Mouse (Mus musculus) midbrain, embryonic 11.5 days (tissue): ENCODE results near the gene Chst2. TPM values are rescaled to one million over a fixed set of nuclear protein-coding genes. Genes with fewer than 3 reads are reported as not detected.

Experiments used
- ATAC-seq: fragments of 200-750 bp; cut with Nextera tagmentation; 2 replicates; pipeline ENCODE4 v1.8.0; 2017; ENCODE audit warnings: moderate TSS enrichment, moderate library complexity; ENCODE audit not compliant: low FRiP score
- DNase-seq: peaks from one replicate; pipeline ENCODE4 v3.0.0; 2015; ENCODE audit warnings: low spot score; ENCODE audit errors: missing footprints
- H3K27ac ChIP-seq: fragments of 300-500 bp; sonication (generic); 2 replicates; pipeline ENCODE4 v1.5.1; 2014; ENCODE audit warnings: low read depth, low read length
- H3K27me3 ChIP-seq: fragments of 300-500 bp; sonication (generic); 2 replicates; pipeline ENCODE4 v1.6.1; 2014; ENCODE audit warnings: mild to moderate bottlenecking, low read length, moderate library complexity, mixed read lengths; ENCODE audit not compliant: control insufficient read depth, insufficient read depth
- H3K36me3 ChIP-seq: fragments of 300-500 bp; sonication (generic); 2 replicates; pipeline ENCODE4 v1.6.1; 2014; ENCODE audit warnings: mild to moderate bottlenecking, low read length, moderate library complexity, mixed read lengths; ENCODE audit not compliant: control insufficient read depth, insufficient read depth
- H3K4me1 ChIP-seq: fragments of 300-500 bp; sonication (generic); 2 replicates; pipeline ENCODE4 v1.6.1; 2014; ENCODE audit warnings: low read length; ENCODE audit not compliant: control insufficient read depth, insufficient read depth
- H3K4me2 ChIP-seq: fragments of 300-500 bp; sonication (generic); 2 replicates; pipeline ENCODE4 v1.6.1; 2014; ENCODE audit warnings: mild to moderate bottlenecking, moderate library complexity
- H3K4me3 ChIP-seq: fragments of 300-500 bp; sonication (generic); 2 replicates; pipeline ENCODE4 v1.5.1; 2014; ENCODE audit warnings: low read depth, low read length
- H3K9ac ChIP-seq: fragments of 300-500 bp; sonication (generic); 2 replicates; pipeline ENCODE4 v1.6.1; 2014; ENCODE audit warnings: low read length
- H3K9me3 ChIP-seq: fragments of 300-500 bp; sonication (generic); 2 replicates; pipeline ENCODE4 v1.6.1; 2016; ENCODE audit warnings: low read length; ENCODE audit not compliant: control insufficient read depth
- WGBS: fragments of 180-500 bp; shearing (Covaris S2); extraction: QIAGEN DNeasy Blood & Tissue Kit; methylation state at CpG from one replicate; pipeline ENCODE4 v1.1.7; 2014; 5-methylcytosine and 5-hydroxymethylcytosine counted together
- polyA plus RNA-seq: library from polyadenylated mRNA; unstranded; fragments of >200 nt; fragmentation: Nextera tagmentation; extraction: Ambion mirVana; gene quantifications from 2 replicates; pipeline ENCODE4 v1.2.1, GENCODE M21; 2014

Chst2 gene
- polyA plus RNA-seq, 1 experiment from 2014 or later = 8.4 TPM

GRCm38 (mm10) chr9:95387881-95388380 is 18.6 kb downstream of the Chst2 start:
- Histone ChIP-seq H3K4me2 (no peak overlapping the region), H3K27me3 (no peaks in the 10 kb centered on the region), H3K4me1 (no peaks in the 10 kb centered on the region), H3K9ac (no peak overlapping the region), H3K9me3 (no peaks in the 10 kb centered on the region), H3K4me3 (no peak overlapping the region), H3K27ac (no peak overlapping the region), H3K36me3 (no peaks in the 10 kb centered on the region)
- 89% methylated on average over 8 of the region's 8 CpGs for WGBS
- ATAC-seq (no peak), DNase-seq (peak; percentile 41)

GRCm38 (mm10) chr9:95375966-95376365 is 30.6 kb downstream of the Chst2 start:
- H3K9ac ChIP-seq = no peak overlapping the region
- no peaks in the 10 kb centered on the region for H3K4me1 ChIP-seq
- H3K9me3 ChIP-seq = no peaks in the 10 kb centered on the region
- no peak overlapping the region for H3K4me3 ChIP-seq
- no peak overlapping the region for H3K27ac ChIP-seq
- no peaks in the 10 kb centered on the region for H3K36me3 ChIP-seq
- WGBS = 76% methylated on average over 1 of the region's 1 CpGs
- peak; percentile 12 for DNase-seq
- H3K4me2 ChIP-seq = no peak overlapping the region
- H3K27me3 ChIP-seq = no peaks in the 10 kb centered on the region
- ATAC-seq = no peak

GRCm38 (mm10) chr9:95375336-95375735 is 31.2 kb downstream of the Chst2 start:
- H3K27me3 ChIP-seq = no peaks in the 10 kb centered on the region
- no peak overlapping the region for H3K9ac ChIP-seq
- WGBS = 89% methylated on average over 8 of the region's 8 CpGs

GRCm38 (mm10) chr9:95373741-95374140 is 32.8 kb downstream of the Chst2 start:
- H3K9me3 ChIP-seq = no peaks in the 10 kb centered on the region
- H3K4me3 ChIP-seq = no peak overlapping the region
- WGBS = 90% methylated on average over 1 of the region's 1 CpGs
- H3K27ac ChIP-seq = no peak overlapping the region
- H3K4me1 ChIP-seq = no peaks in the 10 kb centered on the region
- no peak overlapping the region for H3K9ac ChIP-seq
- DNase-seq (peak; percentile 67), ATAC-seq (no peak)
- H3K27me3 ChIP-seq = no peaks in the 10 kb centered on the region
- H3K4me2 ChIP-seq = no peak overlapping the region
- H3K36me3 ChIP-seq = no peaks in the 10 kb centered on the region

More at GRCm38 (mm10) chr9:95375336-95375735, 31.2 kb downstream of the Chst2 start:
- Histone ChIP-seq H3K4me2 (no peak overlapping the region), H3K4me1 (no peaks in the 10 kb centered on the region), H3K9me3 (no peaks in the 10 kb centered on the region), H3K36me3 (no peaks in the 10 kb centered on the region), H3K4me3 (no peak overlapping the region), H3K27ac (no peak overlapping the region)
- DNase-seq = peak; percentile 44
- no peak for ATAC-seq

- no peak overlapping the region for H3K4me2 ChIP-seq
- DNase-seq (peak; percentile 51), ATAC-seq (no peak)
- H3K9ac ChIP-seq = no peak overlapping the region
- H3K4me1 ChIP-seq = no peaks in the 10 kb centered on the region
- H3K27me3 ChIP-seq = no peaks in the 10 kb centered on the region
- no peak overlapping the region for H3K4me3 ChIP-seq
- no peak overlapping the region for H3K27ac ChIP-seq
- H3K36me3 ChIP-seq = no peaks in the 10 kb centered on the region
- no peaks in the 10 kb centered on the region for H3K9me3 ChIP-seq
- 86% methylated on average over 3 of the region's 3 CpGs for WGBS
These were observed 40.6 kb downstream of the Chst2 start for GRCm38 (mm10) chr9:95365882-95366281.

- ATAC-seq (no peak), DNase-seq (no peak)
- H3K4me2 ChIP-seq = no peak overlapping the region
- H3K9ac ChIP-seq = no peak overlapping the region
- H3K4me1 ChIP-seq = no peaks in the 10 kb centered on the region
- H3K4me3 ChIP-seq = no peak overlapping the region
- H3K9me3 ChIP-seq = no peaks in the 10 kb centered on the region
- H3K27me3 ChIP-seq = no peaks in the 10 kb centered on the region
- no peaks in the 10 kb centered on the region for H3K36me3 ChIP-seq
- 90% methylated on average over 5 of the region's 5 CpGs for WGBS
- no peak overlapping the region for H3K27ac ChIP-seq
These were observed 52.6 kb downstream of the Chst2 start for GRCm38 (mm10) chr9:95353829-95354391.

GRCm38 (mm10) chr9:95351968-95352367 is 54.6 kb downstream of the Chst2 start:
- no peak for ATAC-seq
- Histone ChIP-seq H3K9me3 (no peaks in the 10 kb centered on the region), H3K4me2 (no peak overlapping the region), H3K9ac (no peak overlapping the region), H3K4me3 (no peak overlapping the region), H3K36me3 (no peaks in the 10 kb centered on the region), H3K27me3 (no peaks in the 10 kb centered on the region), H3K4me1 (no peaks in the 10 kb centered on the region), H3K27ac (no peak overlapping the region)
- no peak for DNase-seq
- 68% methylated on average over 2 of the region's 2 CpGs for WGBS

GRCm38 (mm10) chr9:95350550-95350949 is 56.0 kb downstream of the Chst2 start:
- ATAC-seq = no peak
- Histone ChIP-seq H3K36me3 (no peaks in the 10 kb centered on the region), H3K9ac (no peak overlapping the region), H3K4me3 (no peak overlapping the region), H3K9me3 (no peaks in the 10 kb centered on the region), H3K4me2 (no peak overlapping the region), H3K27me3 (no peaks in the 10 kb centered on the region), H3K27ac (no peak overlapping the region), H3K4me1 (no peaks in the 10 kb centered on the region)
- no peak for DNase-seq
- WGBS = 84% methylated on average over 4 of the region's 4 CpGs
